Mouse (Mus musculus) thymus, postnatal 10 days (tissue): ENCODE results near the gene Vmn1r8.
"Not testable (repeated sequence)": the region's sequence is repeated elsewhere in the genome, so short reads cannot be mapped to it uniquely, and the experiment has no call there.

Source experiments
- DNase-seq, 2 experiments: peaks; one replicate each; pipeline ENCODE4 v3.0.0; 2021; ENCODE audit warnings: low spot score in 2 of 2

Vmn1r8 gene

GRCm38 (mm10) chr6:57031984-57032383 is at the start of gene Vmn1r8:
Gene Vmn1r8, plus strand, starts transcription at chr6:57032284.
- no peak for DNase-seq

- DNase-seq = no peak
Measured at GRCm38 (mm10) chr6:56996943-56997342, 35.1 kb upstream of the Vmn1r8 start, which contains the start of gene Vmn1r6. Gene Vmn1r6, plus strand, starts transcription at chr6:56997243.

GRCm38 (mm10) chr6:57025224-57025623 is 6.9 kb upstream of the Vmn1r8 start, which contains the start of gene Vmn1r7:
Gene Vmn1r7, minus strand, starts transcription at chr6:57025324.
- DNase-seq = not testable (repeated sequence)

GRCm38 (mm10) chr6:57034674-57035073 is 2.6 kb downstream of the Vmn1r8 start:
- no peak for DNase-seq

- DNase-seq = no peak
Measured at GRCm38 (mm10) chr6:57063730-57064129, 31.6 kb downstream of the Vmn1r8 start.

GRCm38 (mm10) chr6:57066487-57066886 is 34.4 kb downstream of the Vmn1r8 start, which contains the start of gene Vmn1r9:
Gene Vmn1r9, plus strand, starts transcription at chr6:57066787.
- DNase-seq = no peak
